Mouse (Mus musculus): Measurements from ENCODE around the gene Nlrx1. TPM values are rescaled to one million over a fixed set of nuclear protein-coding genes. Genes with fewer than 3 reads are reported as not detected.

Nlrx1 gene
- total RNA-seq, 2 experiments from 2014 or later, result 13.8 to 15.3 TPM

DNA sequence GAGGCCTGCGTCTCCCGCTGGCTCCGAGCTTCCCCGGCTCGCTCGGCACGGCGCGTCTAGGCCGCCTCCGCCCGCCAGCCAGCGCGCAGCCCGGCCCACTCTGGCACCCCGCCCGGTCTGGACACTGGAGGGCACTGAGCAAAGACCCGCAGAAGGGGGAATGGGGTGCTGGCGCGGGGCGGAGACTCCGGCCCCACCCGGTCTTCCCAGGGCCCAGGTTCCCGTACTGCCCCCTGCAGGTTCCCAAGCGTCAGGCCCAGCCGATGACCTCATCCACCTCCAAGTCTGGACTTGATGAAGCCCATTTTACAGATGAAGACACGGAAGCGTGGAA, 405 bp downstream of the Nlrx1 start:
- DNase-seq, result peak; percentile 95

DNA sequence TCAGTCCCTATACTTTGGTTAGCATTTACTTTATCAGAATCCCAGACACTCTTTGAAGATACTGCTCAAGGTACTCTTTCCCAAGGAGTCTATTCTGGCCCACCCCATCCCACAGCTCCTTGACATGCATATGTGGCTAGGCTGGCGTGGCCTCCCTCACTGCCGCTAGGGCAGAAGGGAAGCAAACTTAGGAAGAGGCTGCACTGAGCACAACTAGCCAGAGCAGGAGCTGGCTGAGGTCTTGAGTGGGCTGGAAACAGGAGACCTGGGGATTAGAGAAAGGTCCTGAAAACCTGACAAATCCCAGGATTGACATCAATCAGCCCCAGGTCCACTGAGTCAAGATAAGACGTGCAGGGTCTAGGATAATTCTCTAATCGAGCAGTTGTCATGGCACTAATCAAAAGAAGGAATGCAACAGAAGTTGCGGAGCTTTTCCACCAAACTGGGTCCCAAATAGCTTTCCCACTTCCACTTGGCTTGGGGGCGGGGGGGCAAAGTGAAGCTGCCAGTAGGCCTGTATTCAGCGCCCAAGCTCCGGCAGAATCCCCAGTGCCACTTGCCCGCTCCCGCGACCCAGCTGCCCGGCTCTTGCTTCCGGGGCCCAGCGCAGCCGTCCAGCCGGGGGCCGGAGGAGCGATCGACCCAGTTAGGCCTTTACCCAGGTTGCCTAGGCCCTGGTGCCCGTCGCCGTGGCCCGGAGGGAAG, 926 bp downstream of the Nlrx1 start:
- DNase-seq, result peak; percentile 45

DNA sequence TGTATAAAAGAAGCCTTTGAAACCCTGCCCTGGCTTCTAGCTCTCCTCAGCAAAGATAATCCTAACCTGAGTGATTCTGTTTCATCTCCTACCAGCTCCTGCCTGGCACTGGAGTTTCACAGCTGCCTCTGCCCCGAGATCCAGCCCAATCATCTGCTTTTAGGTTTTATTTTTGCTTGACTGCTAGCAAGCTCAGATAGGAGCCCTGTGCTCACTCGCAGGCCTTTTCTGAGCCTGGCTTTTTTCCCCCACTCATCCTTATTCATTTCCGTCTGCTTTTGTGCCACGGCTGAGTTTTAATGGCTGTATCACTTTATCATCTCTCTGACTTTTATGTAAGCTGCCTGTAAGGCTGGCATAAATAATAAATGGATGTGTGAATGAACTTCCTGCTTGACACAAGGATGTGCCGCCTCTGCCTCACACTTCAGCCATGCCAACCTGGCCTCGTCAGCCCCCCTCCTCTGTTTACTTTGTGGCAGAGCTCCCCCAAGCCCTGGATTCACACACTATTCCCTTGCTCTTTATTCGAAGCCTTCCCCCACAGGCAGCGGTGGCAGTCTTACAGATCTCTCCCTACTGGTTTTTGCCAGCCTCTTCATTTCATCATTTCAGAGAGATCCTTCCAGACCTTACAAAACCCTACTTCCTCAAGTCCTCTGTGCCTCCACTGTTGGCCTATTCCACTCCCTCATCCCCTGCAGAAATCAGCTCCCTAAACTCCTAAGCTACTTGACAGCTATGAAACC, 1.7 kb downstream of the Nlrx1 start:
- DNase-seq, result no peak

DNA sequence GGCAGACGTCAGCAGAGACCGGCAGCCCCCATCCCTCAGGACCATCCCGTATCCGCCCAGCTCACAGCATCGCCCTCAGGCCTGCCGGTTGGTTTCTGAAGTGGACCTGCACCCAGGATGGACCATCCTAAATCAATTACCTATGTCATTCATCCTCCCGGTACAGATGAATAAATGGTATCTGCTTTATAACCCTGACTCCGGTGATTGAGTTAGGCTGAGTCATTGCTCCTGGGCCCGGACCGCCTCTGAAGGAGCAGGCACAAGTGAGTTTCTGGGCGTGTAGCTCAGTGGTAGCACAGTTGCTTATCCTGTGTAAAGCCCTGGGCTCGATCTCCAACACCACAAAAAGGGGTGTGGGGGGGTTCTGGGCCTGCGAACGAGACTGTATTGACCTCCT, 7.0 kb downstream of the Nlrx1 start:
- no peak for DNase-seq

DNA sequence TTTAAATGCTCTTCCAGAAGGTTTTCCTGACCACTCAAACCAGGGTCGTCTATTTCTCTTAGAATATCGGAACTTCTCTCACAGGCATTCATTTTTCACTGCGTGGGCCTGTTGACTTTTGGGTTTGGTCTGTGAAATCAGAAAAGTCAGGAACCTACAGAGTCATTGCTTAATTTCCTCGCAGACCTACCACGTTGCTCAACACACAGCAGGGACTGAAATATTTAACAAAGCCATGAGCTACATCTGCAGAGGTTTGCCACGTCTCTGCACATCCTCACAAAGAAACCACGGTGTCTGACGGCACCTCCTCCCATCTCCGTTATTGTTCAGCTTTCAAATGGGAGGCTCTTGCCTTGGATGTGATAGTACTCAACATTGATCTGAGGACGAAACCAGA, 9.4 kb downstream of the Nlrx1 start:
- no peak for DNase-seq

DNA sequence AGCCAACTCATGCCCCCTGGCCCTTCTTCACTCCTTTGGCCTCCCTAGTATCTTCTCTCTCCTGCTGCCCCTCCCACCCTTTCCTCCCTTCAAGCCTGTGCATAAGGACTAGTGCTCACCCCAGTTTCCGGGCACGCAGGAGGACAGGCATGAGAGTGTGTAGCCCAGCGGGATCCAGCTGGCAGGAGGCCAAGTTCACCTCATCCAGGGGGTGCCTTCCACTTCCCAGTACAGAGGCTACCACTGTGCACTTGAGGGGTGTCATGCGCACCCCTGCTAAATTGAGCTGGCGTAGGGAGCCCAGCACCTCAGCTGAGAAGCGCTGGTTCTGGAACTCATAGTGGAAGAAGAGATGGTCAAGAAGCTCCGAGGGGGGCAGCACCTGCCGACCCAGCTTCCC, 12.2 kb downstream of the Nlrx1 start:
- peak; percentile 35 for DNase-seq

DNA sequence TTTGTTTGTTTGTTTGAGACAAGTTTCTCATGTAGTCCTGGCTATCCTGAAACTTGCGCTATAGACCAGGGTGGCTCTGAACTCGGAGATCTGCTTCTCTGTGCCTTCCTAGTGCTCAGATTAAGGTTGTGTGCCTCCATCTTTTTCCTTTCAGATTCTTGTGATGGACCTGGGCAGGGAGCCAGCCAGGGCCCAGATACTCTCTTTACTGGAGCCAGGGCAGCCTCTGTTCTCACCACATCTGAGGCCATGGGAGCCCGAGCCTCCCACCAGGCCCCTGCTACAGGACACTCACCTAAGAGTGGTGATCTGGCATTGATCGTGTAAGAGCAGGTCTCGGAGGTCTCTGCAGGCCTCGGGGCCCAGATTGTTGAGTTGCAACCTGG, 13.3 kb downstream of the Nlrx1 start:
- DNase-seq, result no peak

DNA sequence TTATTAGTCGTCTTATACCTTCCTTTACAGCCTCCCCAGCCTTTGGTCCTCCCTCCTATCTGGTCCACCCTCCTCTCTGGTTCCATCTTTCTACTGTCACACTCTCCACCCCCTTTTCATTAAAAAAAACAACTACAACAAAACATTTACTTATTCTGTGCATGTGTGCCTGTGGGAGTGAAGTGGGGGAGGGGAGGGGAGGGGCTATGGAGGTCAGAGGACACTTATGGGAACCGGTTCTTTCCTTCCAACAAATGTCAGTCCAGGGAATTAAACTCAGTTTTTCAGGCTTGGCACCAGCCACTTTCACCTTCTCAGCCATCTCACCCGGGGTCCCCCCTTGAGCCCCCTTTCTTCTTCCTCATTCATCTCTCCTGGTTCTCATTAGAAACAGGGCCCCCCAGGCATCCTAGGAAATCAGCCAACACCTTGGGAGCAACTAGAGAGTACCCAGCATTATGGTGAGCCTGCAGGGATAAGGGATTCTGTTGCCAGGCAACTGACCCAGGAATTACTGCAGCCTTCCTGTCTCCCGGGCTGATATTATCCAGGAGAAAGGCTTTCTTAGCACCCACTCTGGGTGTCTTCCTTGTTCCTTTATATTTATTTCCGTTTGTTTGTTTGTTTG, 13.8 kb downstream of the Nlrx1 start:
- no peak for DNase-seq

DNA sequence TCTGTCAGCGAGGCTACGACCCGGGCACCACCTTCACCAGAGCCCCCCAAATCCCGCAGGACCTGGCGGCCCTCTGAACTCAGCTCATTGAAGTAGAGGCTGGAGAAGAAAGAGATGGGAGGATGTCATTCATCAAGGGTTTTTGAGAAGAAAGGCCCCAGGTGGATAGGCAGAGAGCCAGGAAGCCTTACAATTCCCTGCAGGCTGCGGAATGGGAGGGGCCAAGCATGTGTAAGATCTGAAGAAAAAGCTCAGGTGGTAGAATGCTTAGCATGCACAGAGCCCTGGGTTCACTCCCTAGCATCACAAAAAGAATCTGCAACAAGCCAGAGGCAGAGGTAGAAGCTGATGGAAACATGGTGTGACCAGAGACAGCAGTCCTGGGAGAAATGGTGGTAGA, 15.0 kb downstream of the Nlrx1 start:
- DNase-seq, result no peak

DNA sequence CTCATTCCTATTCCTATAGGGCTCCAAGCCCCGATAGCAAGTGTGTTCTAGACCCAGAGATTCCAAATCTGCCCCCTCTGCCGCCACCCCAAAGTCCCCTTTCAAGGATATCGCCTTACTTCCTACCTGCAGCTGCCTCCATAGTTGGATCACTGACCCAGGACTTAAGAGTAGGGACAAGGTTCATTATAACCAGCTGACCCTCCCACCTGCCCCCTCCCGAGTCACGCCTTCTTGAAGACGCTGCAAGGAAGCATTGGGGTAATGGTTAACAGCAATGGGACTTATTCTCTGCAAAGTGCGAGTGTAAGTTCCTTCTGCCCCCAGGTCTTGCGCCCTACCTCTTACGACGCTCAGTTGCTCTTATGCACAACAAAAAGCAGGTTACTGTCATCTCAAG, 17.1 kb downstream of the Nlrx1 start, which contains the start of gene Pdzd3:
TSS of gene Pdzd3 (minus strand) at position 158 of the 400 bp plus-strand sequence.
- no peak for DNase-seq

DNA sequence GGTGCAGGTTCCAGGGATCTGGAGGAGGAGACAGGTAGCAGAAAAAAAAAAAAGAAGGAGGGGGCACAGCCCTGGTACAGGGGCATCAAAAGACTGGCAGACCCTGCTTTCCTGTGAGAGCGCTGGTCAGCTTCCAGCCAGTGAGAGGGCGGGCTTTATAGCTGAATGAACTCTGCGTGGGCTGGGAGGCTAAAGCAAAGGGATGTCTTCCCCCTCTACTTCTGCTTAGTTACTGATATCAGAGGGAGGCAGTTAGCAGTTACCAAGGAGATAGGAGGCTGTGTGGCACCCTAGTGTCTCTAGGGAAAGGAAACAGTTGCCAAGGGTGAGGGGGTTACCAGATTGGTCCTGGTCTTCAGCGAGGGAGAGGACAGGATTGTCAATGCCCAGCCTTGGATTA, 18.0 kb downstream of the Nlrx1 start:
- DNase-seq, result no peak

DNA sequence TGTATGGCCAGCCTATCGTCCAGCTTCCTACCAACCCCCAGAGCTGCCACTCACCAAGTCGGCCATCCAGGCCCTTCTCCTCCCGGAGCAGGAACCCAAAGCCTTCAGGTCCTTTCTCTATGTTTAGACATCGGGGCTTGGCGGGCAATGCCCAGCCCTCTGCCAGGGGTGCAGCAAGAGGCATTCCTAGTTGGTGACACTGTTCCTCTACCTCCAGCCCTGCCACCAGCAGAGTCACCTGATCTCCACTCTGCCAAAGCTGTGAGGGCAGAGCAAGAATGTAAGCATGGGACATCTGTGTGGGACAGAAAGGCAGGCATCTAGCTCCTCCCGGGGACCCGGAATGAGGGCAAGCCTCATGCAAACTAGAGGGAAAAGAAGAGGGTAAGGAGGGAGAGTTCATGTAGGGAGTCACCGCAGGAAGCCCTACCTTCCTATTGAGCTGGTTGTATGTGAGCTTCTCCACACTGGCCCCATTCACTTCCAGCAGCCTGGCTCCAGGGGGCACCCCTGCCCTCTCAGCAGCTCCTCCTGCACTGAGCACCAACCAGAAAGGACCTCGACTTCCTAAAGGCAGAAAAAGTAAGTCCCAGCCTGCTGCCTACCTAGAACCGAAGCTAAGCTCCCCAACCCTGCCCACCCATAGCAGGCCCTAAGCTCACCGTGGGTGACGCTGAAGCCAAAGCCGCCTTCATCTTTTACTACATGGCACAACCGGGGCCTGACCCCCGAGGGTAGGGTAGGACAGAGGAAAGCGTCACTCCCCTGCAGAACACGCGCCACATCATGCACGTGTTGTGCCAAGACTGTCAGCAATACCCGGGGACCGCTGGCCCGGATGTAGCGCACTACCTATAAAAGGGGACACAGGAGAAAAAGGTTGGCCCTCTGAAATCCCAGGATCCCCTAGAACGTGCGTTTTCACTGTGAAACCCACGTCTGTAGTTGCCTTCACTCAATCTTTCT, 18.9 kb downstream of the Nlrx1 start:
- DNase-seq, result peak; percentile 81

DNA sequence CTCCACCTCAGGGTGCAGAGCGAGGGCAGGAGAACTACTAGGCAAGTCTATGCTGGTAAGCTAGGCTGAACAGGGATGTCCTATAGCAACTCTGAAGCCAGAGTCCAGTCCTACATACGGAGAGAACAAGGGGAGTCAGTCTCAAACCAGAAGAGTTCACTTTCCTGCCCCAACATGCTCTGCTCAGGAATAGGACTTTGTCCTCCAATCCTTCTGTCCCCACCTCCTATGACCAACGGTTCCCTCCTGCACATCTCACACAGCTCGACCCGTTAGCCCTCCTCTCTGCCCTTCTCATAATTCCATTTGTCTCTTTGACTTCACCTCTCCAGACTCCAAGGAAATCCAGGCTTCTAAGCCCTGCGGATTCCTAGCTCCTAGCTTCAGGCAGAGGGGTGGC, 20.5 kb downstream of the Nlrx1 start:
- no peak for DNase-seq

DNA sequence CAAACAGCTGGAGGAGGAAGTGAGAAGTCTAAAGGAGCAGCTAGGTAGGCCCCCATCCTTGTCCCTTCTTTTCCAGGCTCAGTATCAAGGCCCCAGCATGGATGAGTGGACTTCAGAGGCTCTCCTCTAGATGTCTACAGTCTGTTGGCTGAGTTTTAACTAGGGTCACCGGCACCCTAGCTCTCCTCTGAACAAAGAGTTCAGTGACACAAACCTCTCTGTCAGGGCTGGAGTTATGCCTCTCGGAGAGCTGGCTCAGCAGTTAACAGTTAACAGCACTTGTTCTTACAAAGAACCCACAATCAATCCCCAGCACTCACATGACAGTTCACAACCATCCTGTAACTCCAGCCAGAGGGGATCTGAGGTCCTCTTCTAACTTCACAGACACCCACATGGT, 24.8 kb downstream of the Nlrx1 start:
- DNase-seq, result no peak

DNA sequence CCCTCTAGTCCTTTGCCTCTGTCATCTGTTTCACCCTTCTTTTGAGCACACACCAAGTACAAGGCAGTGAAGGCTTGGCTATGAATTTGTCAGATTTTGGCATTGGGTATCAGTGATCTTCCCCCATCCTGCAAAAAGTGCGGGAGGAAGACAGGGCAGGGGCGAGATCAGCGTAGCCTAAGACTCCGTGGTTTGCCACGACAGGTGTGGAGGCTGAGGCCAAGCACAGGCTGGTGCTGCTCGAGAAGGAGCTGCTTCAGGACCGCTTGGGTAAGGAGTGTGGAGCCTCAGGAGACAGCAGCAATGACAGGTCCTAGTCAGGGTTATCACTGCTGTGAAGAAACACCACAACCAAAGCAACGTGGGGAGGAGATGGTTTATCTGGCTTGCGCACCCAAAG, 27.0 kb downstream of the Nlrx1 start:
- no peak for DNase-seq

DNA sequence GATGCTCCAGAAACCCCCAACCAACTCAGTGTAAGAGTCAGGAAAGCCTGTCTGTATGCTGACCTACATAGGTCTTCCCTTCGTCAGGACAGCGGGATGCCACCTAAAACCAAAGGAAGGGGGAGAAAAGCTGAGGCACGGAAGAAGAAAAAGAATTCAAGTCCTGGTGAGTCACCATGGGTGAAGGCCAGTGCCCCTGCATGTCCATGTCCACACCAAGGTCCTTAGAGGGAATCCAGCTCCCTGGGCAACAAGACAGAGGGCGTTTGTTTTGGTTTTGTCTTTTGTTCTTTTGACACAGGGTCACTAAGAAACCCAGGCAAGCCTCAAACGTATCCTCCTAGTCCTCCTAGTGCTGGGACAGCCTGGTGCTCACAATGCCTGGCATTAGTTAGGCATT, 27.5 kb downstream of the Nlrx1 start:
- DNase-seq, result no peak

DNA sequence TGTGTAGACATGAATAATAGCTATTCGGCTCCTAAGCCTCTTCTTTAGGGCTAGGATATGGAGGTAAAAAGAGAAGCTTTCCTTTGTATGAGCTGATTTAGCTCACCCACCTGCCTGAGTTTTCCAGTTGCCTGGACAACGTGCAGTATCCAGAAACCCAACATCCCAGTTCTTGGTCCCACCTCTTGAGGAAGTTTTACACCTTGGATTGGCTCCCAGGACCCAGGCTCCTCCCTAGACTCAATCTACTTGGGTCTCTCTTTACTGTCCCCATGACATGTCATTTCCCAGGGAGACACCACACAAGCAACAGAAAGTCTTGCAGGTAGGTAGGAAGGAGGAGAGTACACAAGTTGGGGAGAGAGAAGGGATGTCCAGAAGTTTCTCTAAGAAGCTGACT, 28.0 kb downstream of the Nlrx1 start, which contains the start of gene Ccdc153:
TSS of gene Ccdc153 (plus strand) at position 278 of the 400 bp plus-strand sequence.
- no peak for DNase-seq

DNA sequence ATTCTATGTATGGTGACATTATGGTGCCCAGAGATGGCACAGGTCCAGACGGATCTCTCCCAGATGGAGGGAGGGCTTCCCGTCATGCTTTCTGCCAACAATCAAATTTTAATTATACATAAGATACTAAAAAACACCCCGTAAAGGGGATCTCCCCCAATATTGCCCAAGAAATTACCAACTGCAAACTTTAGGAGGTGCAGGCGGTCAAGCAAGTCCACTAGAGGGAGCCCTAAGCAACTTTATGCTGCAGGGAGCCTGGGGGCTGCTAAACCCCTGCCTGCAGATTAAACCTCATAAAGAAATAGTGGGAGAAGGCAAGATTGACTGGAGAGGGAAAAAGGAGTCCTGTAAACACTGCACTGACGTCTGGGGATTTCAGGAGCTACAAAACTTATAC, 29.0 kb downstream of the Nlrx1 start:
- DNase-seq, result peak; percentile 71

DNA sequence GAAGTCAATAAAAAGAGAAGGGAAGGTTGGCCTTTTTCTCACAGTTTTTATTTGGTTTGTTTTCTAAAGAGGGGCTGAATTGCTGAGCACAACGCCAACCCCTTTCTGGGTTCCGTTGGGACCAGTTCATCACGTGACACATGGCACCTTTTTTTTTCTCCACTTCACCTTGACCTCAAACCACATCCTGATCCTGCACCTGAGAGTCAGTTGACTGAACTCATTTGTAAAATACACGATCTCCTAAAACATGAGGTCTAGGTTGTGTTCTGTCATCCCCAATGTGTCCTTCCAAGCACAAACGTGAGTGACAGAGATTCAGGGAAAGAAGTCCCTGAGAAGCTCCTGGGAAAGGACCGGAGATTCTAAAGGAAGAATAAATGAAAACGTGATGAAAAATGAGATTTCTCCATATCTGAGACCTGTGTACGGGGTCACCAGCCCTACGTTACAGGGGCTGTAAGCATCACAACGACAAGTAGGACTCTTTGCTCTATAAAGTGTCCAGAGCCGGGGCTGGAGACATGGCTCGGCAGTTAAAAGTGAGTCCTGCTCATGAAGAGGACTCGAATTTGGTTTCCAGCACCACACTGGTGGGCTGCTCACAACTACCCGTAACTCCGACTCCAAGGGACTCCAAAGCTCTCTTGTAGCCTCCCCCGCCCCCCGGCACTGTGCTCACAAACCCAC, 29.8 kb downstream of the Nlrx1 start:
- no peak for DNase-seq

DNA sequence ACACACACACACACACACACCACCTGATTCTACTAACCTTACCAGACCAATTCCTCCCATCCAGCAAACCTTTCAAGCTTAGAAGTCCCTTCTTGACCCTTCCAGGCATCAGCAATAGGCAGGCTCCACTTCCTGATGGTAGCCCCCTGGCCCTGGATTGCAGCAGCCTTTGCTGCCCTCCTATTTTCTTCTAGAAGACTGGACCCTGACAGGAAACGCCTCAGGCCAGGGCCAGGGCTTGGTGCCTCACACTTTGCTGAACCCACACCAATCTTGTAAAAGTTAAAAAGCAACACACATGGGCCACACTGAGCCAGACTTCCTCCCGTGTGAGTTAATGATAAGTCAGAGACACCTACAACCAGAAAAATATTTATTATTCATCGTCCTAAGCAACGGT, 31.3 kb downstream of the Nlrx1 start:
- DNase-seq, result no peak

DNA sequence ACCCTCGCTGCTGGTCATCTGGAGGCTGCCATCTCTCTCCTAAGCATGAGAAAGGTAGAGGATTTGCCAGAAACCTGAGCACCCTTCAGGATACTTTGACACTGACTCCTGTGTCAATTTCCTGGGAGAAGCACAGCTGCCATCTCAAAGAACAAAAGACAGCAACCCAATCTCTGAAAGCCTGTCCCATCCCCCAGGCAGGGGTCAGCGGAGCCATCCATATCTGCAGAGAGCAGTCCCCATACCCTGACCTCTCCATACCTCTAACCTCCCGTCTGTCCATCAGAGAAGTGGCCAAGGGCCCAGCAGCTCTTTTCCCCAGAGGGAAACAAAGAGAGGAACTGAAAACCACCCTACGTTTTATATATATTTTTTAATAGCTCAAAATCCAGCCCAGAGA, 31.8 kb downstream of the Nlrx1 start:
- no peak for DNase-seq

All from heart, postnatal 4 days (tissue).